Mouse (Mus musculus) R1 (cell line): ENCODE measurements at regions not wholly inside any gene's neighbourhood (a gene's known extent, or its start where the extent isn't known, plus 50 kb on each side); places are given as distances from the start of the nearest gene placed in this dataset.

Source experiments
- DNase-seq: peaks from one replicate; pipeline ENCODE4 v3.0.0-alpha.2; 2018; ENCODE audit warnings: low read depth, low spot score

GRCm38 (mm10) chr16:28109771-28110170 is 643.1 kb downstream of the Fgf12 start:
- no peak for DNase-seq
